Mouse (Mus musculus) T-helper 1 cell (primary cell): ENCODE results near the gene Prkcsh.

Experiments used
- in situ Hi-C: fragments of 300-600 bp; cut with MboI, MseI; formaldehyde crosslinking; loops from one replicate; pipeline ENCODE4 v1.15.1; 2025; ENCODE audit warnings: high pct_unique_total_duplicates

Gene Prkcsh

DNA sequence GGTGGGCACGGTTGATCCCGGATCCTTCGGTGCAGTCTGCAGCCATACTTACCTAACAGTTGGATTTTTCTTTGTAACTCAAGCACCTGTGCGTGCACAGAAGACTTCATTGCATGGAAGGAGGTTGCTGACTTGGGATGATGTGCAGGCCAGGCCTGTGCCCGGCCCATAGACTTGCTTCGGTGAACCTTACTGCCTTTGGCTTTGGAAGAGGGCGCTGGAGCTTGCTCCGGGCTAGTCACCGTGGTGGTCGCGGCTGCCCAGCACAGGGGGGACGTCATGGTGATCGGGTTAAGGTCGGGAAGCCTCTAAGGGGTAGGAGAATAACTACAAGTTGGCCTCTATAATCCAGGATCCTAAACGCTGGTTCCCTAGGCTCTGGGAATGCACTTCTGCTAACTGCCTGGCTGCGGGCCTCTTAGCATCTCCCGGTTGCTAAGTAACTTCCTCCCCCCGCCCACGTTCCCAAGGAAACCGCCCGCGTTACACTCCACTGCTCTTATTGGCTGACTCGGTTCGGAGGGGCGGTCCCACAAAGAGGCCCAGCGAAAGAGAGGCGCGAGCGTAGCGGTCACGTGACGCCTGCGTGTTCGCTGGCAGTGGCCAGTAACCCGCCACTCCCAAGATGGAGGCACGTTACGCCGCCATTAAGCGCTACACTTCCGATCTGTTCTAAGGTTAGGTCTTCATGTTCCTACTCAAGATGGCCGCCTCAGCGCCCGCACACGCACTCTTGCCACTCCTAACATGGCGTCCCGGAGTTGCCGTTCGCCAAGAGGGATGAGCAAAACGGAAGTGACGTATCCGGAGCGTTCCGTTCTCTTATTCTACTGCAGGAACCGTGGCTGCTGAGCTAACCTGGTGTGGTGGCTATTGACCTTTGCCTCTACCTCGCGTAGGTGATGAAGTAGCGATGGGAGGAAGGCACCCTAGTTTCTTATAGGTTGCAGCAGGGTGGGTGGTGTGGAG is at the start of gene Prkcsh, which contains the start of gene Ccdc151:
Gene Prkcsh (plus strand): TSS at position 613 of the 969 bp plus-strand sequence.
Gene Ccdc151 (minus strand): TSS at position 441 of the 969 bp plus-strand sequence.
- in situ Hi-C loops: no loop called here

GRCm38 (mm10) chr9:21953600-21953999 is 49.0 kb upstream of the Prkcsh start:
- in situ Hi-C loops: no loop called here

DNA sequence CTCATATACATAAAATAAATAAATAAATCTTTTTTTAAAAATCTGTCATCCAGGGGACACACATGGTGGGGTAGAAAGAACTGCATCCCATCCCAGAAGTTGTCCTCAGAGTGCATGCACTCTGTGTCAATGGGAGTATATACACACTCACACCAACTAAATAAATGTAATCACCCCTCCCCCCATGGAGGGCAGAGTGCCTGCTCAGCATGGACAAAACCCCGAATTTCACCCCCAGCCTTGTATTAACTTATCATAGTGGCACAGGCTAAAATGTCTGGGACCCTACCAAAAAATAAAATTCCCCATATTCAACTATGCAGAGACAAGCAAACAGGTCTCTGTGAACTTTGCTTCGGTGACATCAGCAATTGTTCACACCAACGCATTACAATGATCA is 48.0 kb upstream of the Prkcsh start:
- in situ Hi-C loops: no loop called here

GRCm38 (mm10) chr9:21955225-21955569 is 47.4 kb upstream of the Prkcsh start:
- in situ Hi-C loops: no loop called here

GRCm38 (mm10) chr9:21955570-21956281 is 46.9 kb upstream of the Prkcsh start, which contains the start of gene Swsap1:
Swsap1 (plus strand) TSS chr9:21955755.
- in situ Hi-C loops: no loop called here

GRCm38 (mm10) chr9:21958372-21958771 is 44.2 kb upstream of the Prkcsh start:
- in situ Hi-C loops: no loop called here

- in situ Hi-C loops: no loop called here
Measured at GRCm38 (mm10) chr9:21959244-21959643, 43.4 kb upstream of the Prkcsh start.

GRCm38 (mm10) chr9:21960135-21960534 is 42.5 kb upstream of the Prkcsh start:
- in situ Hi-C loops: no loop called here

DNA sequence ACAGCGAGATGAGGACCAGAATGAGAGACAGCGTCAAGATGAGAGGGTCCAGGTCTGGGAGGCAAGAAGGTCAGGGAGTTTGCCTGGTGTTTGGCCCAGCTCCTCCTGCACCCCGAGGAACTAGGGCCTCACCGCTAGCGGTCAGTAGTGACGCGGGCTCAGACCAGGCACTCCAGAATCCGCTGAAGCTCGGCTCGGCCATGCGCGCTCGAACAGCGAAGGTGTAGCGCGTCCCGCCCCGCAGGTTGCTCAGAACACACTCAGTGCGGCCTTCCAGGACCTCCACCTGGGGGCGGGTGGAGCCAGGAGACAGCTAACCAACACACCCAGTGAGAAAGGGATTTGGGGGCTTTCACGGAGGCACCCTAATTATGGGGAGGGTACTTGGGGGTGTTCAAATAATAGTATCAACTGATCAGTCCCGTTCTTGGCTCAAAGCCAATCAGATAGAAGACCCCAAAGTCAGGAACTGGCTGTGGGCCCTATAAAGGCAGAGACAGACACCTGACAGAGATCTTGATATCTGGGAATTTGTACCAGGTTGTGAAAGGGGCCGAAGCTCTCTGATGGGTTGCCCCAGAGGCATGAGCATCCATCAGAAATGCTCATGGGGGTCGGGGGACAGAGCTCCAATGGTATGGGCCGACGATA is 41.9 kb upstream of the Prkcsh start:
- in situ Hi-C loops: no loop called here

GRCm38 (mm10) chr9:21961366-21961980 is 41.1 kb upstream of the Prkcsh start:
- in situ Hi-C loops: no loop called here

- in situ Hi-C loops: no loop called here
Measured at GRCm38 (mm10) chr9:21962010-21962409, 40.6 kb upstream of the Prkcsh start.

DNA sequence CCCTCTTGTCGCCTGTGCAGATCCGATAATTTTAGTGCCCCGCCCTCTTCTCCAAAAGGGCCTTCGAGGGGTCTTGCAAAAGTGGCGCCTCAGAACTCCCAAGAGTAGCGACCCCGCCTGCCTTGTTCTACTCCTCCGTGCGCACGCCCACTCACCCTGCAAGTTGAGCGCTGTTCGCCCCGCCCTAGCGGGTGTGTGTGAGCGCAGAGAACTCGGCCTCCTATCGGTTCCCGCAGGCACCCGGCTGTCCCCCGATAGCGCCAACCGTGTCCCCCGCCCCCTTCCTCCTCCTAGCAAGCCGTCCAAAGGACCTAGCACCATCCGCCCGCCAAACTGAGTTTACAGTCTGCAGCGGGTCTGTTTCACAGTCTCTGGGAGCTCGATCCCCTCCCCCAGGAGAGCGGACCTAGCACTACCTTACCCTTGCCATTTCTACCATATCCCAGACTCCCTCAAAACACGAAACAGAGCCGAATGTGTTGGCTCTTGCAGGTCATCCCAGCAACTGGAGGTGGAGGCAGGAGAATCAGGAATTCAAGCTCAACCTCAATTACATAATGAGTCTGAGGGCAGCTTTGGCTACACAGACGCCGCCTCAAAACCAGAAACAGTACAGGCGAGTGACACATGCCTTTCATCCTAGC is 40.1 kb upstream of the Prkcsh start:
- in situ Hi-C loops: no loop called here

GRCm38 (mm10) chr9:21963417-21963816 is 39.2 kb upstream of the Prkcsh start, which contains the start of gene Epor:
Epor (minus strand) TSS chr9:21963506.
- in situ Hi-C loops: no loop called here

- in situ Hi-C loops: no loop called here
Measured at GRCm38 (mm10) chr9:21968883-21969282, 33.7 kb upstream of the Prkcsh start.

DNA sequence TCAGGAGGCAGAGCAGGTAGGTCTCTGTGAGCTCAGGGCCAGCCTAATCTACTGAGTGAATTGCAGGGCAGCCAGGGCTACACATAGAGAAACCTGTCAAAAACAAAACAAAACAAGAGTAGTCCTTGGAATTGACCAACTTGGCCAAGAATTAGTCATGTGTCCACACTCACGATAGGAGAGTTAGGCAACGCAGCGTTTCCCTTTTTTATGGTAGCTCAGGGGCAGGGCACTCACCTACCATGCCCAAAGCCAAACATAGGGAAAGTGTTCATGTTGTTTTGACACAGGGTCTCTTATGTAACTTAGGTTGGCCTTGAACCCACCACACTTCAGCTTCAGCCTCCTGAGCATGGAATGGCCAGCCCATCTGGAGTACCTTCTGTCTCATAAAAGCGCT is 33.3 kb upstream of the Prkcsh start:
- in situ Hi-C loops: no loop called here

GRCm38 (mm10) chr9:21976626-21977175 is 25.9 kb upstream of the Prkcsh start:
- in situ Hi-C loops: loop anchor here (5.0 kb wide), 1 partner anchor 166 kb away; no protein-coding TSS in a partner anchor

GRCm38 (mm10) chr9:21977331-21977730 is 25.3 kb upstream of the Prkcsh start:
- in situ Hi-C loops: loop anchor here (5.0 kb wide), 1 partner anchor 165 kb away; no protein-coding TSS in a partner anchor

GRCm38 (mm10) chr9:21977972-21978371 is 24.6 kb upstream of the Prkcsh start:
- in situ Hi-C loops: loop anchor here (5.0 kb wide), 1 partner anchor 164 kb away; no protein-coding TSS in a partner anchor

GRCm38 (mm10) chr9:21978398-21979128 is 24.0 kb upstream of the Prkcsh start:
- in situ Hi-C loops: loop anchor here (5.0 kb wide), 1 partner anchor 164 kb away; no protein-coding TSS in a partner anchor

DNA sequence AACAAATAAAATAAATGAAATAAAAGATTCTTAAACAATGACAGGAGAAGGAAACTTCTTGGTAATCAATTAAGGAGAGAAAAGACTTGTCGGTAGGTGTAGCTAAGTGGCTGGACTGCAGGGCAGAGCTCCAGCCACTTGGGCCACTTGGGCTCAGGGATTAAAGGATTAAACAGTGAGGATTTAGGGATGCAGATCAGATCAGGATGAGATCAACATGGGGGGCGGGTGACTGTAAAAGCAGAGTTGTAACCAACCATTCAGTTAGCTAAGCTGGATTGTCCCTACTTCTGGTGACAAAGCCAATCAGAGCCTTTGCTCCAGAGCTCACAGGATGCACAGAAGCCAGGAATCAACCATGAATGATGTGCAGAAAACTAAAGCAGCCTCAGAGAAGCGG is 18.7 kb upstream of the Prkcsh start:
- in situ Hi-C loops: no loop called here
